Mouse (Mus musculus) B cell, adult 2 months (primary cell): Measurements from ENCODE around the gene Fam168a.
A peak's percentile ranks its signal among the peaks of the same experiment; 100 is the strongest.

Source experiments
- DNase-seq, 2 experiments: peaks; one replicate each; pipeline ENCODE4 v3.0.0; 2022

Gene Fam168a

DNA sequence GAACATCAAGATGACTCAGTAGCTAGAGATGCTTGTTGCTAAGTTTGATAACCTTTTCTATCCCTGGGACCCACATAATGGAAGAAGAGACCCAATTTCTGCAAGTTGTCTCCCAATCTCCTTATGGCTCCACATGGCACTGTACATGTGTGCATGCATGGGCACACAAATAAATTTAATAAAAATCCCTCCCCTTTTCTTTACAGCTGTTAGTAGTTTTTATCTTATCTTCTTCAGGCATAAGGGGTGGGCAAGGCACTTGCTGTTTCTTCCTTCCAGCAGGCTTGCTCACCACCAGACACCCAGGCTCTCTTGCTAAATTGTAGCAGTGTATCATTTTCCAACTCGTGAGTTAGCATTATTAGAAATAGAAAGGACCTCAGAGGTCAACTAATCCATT is 79.6 kb downstream of the Fam168a start:
- no peak for DNase-seq

DNA sequence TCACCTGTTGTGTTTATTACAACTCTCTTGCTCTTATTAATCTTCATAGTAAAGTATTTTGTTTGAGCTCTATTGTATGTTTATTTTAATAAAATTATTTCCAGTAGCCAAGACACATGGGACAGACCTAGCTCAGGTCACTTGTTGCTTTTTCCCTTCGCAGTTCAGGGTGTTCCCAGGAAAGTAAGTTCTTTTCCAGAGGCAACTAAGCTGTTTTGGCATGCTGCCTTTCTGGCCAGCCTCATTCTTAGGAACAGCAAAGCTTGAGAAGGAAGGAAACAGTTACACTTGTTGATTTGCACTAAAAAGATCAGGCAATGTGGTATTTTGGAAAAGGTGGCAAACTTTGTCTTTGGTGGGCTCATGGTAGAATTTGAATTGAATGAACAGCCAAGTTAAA is 81.9 kb downstream of the Fam168a start:
- no peak for DNase-seq

GRCm38 (mm10) chr7:100798810-100799209 is 92.4 kb downstream of the Fam168a start:
- DNase-seq: no peak

DNA sequence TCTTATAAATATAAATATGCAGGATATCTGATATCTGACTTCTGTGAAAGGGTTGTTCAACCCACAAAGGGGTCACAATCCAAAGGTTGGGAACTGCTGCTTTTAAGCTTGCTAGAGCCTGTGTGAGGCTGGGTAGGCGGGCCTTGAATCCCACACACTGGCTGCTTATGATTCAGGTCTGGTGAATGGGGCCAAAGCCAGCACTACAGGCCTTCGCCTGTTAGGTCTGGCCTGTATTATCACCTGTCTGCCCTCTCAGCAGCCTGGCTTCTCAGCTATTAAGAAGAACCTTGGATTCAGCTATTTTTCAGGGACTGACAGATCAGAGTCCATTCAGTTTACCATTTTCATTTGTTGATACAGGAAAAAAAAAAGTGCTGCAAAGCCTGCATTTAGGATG is 99.0 kb downstream of the Fam168a start:
- DNase-seq: no peak

DNA sequence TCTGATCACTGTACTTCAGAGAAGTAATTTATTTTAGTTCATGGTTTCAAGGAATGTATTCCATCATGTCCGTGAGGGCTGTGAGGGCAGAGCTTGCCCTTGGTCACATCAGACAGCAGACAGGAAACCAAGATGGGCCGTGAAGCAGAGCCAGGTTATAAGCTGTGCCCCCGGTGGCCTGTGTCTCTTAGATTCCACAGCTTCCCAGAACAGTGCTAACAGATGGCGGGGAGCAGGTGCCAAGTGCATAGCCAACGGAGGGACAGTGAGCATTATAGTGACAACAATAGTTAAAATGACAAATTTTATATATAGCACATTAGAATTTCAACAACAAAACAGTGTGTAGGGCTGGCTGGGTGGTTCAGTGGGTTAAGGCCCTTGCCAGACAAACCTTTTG is 105.5 kb downstream of the Fam168a start:
- no peak for DNase-seq

GRCm38 (mm10) chr7:100812641-100813040 is 106.2 kb downstream of the Fam168a start:
- no peak for DNase-seq

- DNase-seq: no peak
These were observed 109.6 kb downstream of the Fam168a start for GRCm38 (mm10) chr7:100815900-100816570.

- peak in 1 of 2 experiments; percentile 3 for DNase-seq
These were observed 110.5 kb downstream of the Fam168a start for GRCm38 (mm10) chr7:100816759-100817441.

- no peak for DNase-seq
These were observed 111.0 kb downstream of the Fam168a start for GRCm38 (mm10) chr7:100817442-100817760.

DNA sequence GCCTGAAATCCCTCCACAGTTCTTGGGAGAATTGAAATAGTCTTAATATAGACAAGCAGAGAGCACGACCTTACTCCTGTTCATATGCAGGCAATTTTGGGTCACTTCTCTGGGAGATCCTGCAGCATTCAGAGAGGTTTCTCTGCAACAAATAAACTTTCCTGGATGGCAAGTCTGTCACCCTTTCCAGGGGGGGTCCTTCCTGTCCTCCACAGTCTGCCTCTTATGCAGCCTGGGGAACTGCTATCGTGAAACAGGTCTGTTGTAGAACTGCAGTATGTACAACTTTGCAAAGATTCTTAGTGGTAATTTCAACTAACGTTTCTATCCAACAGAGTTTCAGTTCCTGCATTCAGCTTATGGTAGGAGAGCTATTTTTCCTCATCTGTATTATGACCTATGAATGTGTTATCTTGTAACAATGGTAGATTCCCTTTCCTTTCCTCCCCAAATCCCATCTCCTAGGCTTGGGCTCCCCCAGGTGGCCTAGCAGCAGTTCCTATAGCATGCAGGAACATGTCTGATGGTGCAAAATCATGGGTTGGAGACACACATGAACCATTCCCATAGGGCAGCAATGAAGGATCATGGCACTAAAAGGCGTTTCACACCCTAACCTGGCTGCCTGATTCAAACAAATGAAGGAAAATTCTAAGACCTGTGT is 112.1 kb downstream of the Fam168a start:
- peak; percentile 32 to 33 for DNase-seq

GRCm38 (mm10) chr7:100824661-100825060 is 118.2 kb downstream of the Fam168a start:
- no peak for DNase-seq

DNA sequence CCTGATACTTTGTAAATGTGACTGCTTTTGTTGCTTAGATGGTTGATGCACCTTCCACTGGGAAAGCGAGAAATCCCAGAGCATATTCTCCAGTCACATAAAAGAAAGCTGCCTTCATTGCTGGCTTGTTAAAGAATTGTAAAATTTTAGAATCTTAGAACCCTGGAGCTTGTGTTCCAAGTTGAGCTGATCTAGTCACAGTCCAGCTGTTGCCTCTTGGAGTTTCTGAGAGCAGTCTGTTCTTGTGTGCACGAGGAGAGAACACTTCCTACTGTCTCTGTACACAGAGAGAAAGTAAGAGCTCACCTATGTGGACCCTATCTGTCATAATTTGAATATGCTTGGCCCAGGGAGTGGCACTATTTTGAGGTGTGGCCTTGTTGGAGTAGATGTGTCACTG is 122.1 kb downstream of the Fam168a start:
- DNase-seq: no peak

DNA sequence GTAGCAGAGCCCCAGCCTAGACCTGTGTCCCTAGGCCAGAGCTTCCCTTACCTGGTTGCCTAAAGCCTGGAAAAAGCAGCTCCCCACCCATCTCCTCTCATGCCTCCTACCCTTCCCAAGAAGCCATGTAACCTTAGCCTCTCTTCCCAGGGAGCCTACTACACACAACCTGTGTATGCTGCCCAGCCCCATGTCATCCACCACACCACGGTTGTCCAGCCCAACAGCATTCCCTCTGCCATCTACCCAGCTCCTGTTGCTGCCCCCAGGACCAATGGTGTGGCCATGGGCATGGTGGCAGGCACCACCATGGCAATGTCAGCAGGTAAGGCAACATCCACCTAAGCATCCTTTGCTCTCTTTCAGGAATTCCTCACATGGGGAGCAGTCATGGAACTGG is 127.4 kb downstream of the Fam168a start:
- no peak for DNase-seq

DNA sequence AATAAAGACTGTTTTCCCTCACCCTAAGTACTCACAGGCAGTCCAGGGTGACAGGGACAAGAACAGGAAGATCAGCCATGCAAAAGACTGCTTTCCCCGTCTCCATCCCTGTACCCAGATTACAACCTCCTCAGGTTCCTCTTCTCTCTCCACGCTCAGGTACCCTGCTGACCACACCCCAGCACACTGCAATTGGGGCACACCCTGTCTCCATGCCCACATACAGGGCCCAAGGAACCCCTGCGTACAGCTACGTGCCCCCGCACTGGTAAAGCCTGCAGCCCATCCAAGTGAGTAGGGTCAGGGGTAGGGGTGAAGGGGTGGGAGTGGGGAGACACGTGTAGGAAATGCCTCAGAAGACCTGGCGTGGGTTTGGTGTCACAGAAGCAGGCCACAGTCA is 128.7 kb downstream of the Fam168a start:
- DNase-seq: peak; percentile 44 to 53

DNA sequence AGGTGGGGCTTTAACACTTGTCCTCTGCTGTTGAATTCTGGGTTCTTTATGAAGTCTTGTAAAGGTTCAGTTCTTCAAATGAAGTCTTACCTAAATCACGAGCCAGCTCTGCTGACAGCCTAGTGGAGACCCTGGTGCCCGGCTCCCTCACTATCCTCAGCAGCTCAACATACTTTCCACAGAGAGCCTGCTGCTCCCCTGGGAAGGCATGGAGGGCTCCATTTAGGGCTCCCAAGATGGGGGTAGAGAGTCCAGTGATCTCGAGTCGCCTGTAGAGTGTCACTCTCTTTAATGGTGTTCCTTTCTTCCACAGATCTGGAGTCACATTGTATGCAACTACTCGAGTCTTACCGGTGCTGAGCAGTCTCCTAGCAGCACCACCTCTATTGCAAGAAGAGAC is 129.3 kb downstream of the Fam168a start:
- DNase-seq: no peak

DNA sequence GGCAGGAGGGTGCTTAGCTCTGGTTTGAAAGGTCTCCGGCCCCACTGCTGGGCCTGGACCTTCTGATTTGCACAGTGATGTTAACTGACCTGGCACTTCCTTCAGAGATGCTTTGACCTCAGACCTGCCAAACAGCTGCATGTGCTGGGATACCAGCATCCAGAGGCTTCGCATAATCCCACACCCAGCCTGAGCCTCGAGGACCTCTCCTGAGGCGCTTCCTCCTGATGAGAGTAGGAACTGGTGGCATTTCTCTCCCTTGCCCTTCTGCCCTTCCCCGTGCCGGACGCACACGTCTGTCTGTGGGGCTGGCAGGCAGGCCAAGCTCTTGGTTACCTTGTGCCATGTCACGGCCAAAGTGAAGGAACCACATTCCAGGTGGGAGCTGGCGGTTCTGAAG is 130.2 kb downstream of the Fam168a start:
- no peak for DNase-seq

GRCm38 (mm10) chr7:100837701-100838100 is 131.3 kb downstream of the Fam168a start:
- DNase-seq: no peak

DNA sequence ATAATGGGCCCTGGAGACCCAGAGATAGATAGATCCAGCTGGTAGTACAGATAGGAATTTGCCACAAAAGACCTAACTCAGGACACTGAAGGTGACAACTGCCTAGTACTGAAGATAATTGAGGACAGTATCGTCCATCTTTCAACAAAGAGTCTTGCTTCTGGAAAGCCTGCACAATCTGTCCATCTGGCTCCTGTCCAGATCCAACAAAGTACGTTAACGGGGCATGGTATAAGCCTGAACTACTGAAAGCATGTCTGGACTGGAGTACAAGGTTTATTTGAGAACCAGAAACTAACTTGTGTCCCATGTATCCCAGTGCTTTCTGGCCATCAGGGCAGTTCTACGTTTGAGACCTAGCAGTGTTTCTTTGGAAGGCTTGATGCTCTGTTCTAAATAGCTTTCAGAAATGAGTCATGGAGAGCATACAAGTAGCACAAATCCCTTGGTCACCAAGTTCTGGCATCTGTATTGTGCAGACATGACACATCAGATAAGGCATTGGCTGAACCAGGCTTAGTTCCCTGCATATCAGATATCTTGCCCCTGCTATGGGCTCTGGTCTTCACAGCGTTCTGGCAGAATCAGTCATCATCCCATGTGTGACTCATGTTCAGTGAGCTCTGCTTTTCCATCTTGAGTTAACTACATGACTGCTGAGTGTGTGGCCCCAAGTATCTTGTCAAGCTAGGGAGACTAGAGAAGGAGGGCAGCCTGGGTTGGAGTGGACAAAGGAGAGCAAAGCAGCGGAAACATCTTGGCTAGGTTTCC is 133.4 kb downstream of the Fam168a start:
- DNase-seq: no peak

GRCm38 (mm10) chr7:100840906-100841305 is 134.5 kb downstream of the Fam168a start:
- no peak for DNase-seq

- no peak for DNase-seq
These were observed 135.2 kb downstream of the Fam168a start for GRCm38 (mm10) chr7:100841608-100842007.

DNA sequence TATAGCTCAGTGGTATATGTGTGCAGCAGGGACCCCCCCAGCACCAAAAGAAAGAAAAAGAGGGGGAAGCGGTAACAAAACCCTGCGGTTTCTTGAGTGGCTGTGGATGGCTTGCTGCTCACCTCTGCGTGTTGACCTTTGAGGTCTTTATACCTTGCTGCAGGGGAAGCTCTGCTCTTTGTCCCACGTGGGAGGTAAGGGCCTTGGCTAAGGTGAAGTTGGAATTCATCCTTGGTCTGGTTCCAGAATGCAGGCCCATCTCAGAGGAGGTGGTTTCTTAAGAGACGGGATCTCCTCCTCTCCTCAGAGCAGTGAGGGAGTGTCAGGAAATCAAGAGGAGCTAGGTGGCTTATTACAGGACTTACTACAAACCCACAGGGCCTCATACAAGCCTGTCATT is 135.7 kb downstream of the Fam168a start:
- no peak for DNase-seq

DNA sequence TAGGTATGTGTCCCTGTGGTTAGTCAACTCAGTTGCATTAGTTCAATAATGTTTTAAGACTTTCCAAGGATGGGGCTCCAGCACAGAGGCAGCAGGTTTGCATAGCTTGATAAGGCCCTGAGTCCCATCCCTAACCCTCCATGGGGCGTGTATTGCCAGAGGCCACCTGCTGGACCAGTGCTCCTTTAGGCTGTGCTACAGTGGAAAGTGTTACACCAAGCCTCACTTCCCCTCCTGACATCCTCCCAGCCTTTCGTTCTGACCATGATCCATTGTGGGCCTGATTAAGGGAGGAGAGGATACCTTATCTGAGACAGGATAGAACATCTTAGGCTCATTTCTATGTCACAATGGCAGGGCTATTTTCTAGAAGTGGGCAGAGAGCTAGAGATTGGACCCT is 137.4 kb downstream of the Fam168a start:
- DNase-seq: no peak

DNA sequence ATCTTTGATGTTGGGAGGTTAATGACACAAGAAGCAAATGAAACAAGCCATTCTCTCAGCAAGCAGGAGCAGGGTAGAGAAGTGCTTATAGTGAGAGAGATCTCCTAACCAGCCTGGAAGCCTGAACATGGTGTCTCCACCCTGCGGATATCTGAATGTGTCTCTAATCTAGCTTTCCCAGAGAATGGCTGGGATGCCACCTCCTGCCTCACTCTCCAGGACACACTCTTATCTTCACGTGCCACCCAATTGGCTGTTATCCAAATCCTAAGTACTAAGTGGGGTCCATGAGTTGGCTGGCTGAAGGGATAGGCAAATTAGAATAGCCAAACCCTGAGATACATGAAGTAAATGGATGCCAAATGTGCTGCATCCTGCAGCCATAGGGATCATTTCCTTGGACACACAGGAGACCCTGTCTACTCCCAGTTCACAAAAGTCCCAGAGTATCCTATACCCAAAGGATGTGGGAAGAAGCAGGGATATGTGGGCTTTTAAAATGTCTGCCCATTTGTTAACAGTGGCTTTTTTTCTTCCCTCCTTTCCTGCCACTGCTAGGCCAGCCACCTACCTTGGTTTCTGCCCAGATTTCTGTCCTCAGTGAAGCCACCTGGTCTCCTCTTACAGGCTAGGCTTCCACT is 138.1 kb downstream of the Fam168a start:
- DNase-seq: no peak
